Mouse (Mus musculus) layer of hippocampus, adult 2 months (tissue): ENCODE measurements around the gene Tulp1. TPM values are rescaled to one million over a fixed set of nuclear protein-coding genes. Genes with fewer than 3 reads are reported as not detected.

ENCODE experiments used
- DNase-seq, 2 experiments: peaks; one replicate each; pipeline ENCODE4 v3.0.0; 2022; ENCODE audit warnings: low spot score in 2 of 2
- H3K27ac ChIP-seq: fragments of 200-600 bp; 2 replicates; pipeline ENCODE4 v1.8.1; 2022
- H3K4me3 ChIP-seq: fragments of 200-600 bp; 2 replicates; pipeline ENCODE4 v1.8.1; 2022; ENCODE audit warnings: mild to moderate bottlenecking
- CTCF ChIP-seq: fragments of 200-600 bp; conservative IDR thresholded peaks from 2 replicates; pipeline ENCODE4 v1.8.1; 2022; ENCODE audit warnings: antibody characterized with exemption, mild to moderate bottlenecking, moderate library complexity
- total RNA-seq, 2 experiments: library from RNA; stranded (reverse); gene quantifications; 2 replicates each; pipeline ENCODE4 v1.2.3; 2021

Tulp1 gene
- total RNA-seq, 2 experiments from 2014 or later: not detected

DNA sequence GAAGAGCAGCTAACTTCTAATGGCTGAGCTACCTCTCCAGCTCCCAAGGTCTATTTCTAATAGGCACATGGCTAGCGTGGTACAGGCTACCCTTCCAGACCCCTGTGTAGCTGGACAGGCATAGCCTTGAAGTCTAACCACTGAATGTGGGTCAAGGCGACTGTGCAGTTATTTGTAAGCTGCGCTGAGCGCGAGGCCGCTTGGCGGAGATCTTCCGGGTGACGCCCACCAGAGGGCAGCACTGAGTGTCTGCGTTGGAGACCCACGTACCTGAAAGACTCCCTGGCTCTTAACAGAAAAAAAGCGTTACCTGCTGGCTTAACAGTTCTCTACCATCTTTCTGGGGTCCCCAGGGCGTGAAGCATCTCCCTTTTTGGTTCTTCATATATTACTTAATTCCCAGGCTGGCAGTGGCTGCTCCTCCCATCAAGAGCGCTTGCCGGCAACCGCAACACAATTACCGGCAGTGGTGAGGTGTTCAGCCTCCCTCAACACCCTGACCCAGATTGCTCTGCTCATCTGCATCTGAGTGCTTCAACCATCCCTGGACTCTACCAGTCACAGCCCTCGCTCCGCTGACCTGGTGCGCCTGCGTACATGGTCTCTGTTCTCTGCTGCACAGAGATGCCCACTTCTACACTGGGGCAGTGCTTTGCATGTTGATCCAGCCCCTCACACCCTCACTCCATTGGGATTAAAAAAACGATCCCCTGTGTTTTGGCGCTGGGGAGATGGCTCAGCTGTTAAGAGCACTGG lies 21.3 kb upstream of the Tulp1 start:
- no peak overlapping the region for H3K27ac ChIP-seq
- TF ChIP-seq CTCF: peak; percentile 95
- H3K4me3 ChIP-seq: peak overlapping the region; percentile 41; the same call in 1 of the 2 replicates
- peak; percentile 58 to 87 for DNase-seq

DNA sequence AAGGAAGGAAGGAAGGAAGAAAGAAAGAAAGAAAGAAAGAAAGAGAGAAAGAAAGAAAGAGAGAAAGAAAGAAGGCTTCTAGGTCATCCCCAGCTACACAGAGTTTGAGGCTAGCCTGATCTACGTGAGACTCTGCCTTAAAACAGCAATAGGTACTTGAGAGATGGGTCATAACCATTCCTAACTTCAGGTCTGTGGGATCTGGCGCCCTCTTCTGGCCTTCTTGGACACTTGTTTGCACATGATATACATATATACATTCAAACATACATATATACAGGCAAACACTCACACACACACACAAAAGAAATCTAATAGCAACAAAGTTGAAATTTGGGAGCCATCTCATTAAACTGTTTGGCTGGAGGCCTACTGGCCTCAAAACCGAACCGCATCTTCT lies 19.3 kb upstream of the Tulp1 start:
- no peak overlapping the region for H3K27ac ChIP-seq
- H3K4me3 ChIP-seq: no peak overlapping the region
- DNase-seq: no peak
- peak; percentile 69 for TF ChIP-seq CTCF

DNA sequence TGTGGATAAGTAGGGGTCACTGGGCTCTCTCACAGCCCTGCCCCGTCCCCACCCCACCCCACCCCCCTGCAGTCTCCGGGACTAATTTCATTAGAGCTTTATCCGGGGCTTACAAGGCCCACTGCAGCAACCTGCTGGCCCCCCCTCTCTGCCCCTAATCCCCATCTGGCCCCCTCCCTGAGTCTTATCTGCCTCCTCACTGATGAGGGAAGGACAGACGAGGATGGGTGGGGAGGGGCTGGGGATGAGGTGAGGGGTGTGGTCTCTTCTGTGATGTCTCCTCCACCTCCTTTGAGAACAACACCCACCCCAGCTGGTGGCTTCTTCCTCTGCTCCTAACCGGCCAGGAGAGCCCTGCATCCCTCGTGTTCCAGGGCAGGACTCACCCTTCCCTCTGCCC lies 15.2 kb upstream of the Tulp1 start:
- Histone ChIP-seq H3K4me3 (no peak overlapping the region), H3K27ac (no peak overlapping the region)
- no peak for TF ChIP-seq CTCF
- no peak for DNase-seq

DNA sequence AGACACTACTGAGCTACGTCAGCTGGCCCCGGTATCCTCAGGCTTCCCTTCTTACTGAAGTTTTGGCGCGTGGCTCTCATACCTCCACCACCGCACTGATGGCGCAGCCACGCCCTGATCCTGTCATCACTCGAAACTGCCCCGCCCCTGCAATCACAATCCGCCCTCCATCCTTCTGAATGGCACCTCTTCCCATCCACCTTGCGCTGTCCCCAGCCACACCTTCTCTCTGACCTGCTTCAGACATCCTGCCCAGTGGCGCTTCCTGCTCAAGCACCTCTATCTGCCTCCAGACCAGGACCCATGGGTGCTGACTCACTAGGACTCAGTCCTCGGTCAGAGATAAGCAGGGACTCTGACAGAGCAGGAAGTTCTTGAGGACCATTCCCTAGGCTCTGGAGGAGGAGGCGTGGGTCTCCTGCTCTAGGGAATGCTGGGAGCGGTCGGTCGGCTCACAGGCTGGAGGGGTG lies 10.6 kb upstream of the Tulp1 start:
- H3K4me3 ChIP-seq: no peak overlapping the region
- no peak for TF ChIP-seq CTCF
- no peak overlapping the region for H3K27ac ChIP-seq
- DNase-seq: no peak

DNA sequence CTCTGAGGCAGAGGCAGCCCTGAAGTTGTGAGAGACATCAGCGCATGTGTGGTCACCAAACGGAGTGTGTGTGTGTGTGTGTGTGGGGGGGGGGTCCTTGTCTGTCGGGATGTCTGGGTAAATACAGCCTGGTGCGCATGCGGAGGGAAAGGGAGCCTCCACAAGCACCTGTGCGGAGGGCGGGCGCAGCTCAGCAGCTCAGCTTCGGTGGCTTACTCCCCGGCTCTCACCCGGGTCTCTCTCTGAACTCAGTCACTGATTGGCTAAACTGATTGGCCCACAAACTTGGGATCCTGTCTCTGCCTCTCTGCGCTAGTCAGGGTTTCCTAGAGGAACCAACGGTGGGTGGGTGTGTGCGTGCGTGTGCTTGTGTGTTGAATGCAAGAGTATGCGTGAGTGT lies 9.5 kb upstream of the Tulp1 start:
- Histone ChIP-seq H3K27ac (no peak overlapping the region), H3K4me3 (no peak overlapping the region)
- no peak for DNase-seq

DNA sequence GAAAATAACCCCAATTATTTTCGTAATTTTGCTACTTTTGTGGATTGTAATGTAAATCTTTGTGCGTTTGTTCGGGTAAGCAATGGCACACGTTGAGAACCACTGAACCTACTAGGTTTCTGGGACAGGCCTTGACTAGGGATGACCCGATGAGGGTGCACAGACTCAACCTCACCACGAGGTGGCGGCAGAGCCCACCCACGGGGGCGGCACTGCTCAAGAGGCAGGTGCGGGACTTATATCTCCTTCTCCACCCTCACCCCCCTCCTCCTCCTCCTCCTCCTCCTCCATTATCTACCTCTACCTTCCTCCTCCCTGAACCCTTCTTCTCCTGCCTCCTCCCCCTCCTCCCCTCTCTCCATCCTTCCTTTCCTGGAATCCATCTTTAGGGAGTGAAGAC lies 8.8 kb upstream of the Tulp1 start:
- H3K27ac ChIP-seq: no peak overlapping the region
- H3K4me3 ChIP-seq: no peak overlapping the region
- TF ChIP-seq CTCF: peak; percentile 79
- DNase-seq: peak in 1 of 2 experiments; percentile 38

More for the DNA sequence above, 9.5 kb upstream of the Tulp1 start:
- no peak for TF ChIP-seq CTCF

DNA sequence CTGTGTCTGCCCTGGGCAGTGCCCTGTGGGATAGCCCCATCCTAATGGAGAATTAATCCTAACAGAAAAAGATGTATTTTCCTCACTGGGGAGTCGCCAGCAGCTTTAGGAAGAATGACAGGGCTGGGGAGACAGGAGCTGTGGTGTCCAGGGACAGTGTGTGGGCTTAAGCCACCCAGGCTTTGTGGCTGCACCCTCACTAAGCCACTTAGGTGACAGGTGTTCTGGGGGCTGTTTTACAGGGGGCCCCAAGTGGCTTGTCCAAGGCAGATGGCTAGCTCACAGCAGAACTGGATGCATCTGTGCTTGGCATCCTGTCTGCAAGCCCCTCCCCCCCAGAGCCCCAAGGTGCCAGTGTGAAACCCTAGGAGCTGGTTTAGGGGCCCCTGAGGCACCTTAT lies 6.9 kb upstream of the Tulp1 start:
- no peak overlapping the region for H3K4me3 ChIP-seq
- DNase-seq: no peak
- H3K27ac ChIP-seq: no peak overlapping the region
- TF ChIP-seq CTCF: no peak

DNA sequence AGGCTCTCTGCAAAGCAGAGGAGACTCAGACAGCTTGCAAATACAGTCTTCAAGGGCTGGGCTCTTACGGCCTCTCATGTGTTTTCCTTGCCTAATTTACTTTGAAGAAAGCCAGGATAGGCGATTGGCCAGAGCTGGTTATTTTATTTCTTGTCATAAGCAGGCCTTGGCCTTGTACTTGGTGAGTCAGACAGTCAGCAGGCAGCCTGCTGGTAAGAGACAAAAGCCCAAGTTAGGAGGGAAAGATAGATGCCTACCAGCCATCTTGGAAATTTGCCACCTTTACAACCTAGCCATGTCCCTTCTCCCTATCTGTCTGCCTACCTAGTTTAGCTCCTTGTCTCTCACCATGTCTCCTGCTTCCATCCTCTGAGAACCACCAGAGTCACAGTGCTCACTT lies 6.3 kb upstream of the Tulp1 start:
- H3K4me3 ChIP-seq: no peak overlapping the region

DNA sequence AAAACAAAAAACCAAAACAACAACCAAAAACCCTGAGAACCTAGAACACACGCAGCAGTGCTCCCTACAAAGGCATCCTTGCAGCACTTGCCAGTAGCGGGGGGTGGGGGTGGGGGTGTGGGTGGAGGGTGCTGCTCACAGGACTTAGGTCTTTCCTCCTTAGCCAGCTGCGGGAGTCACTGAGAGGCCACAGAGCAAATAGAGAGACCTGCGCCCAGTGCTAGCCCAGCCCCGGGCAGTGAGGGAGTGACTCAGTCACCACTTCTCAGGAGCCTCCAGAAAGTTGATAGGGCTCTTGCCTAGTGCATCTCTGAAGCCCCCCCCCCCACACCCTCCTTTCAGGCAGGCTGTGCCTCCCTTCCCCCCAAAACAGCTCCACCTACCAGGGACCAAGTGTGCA lies 4.0 kb upstream of the Tulp1 start:
- DNase-seq: no peak
- no peak overlapping the region for H3K4me3 ChIP-seq
- no peak for TF ChIP-seq CTCF
- no peak overlapping the region for H3K27ac ChIP-seq

More for the DNA sequence above, 6.3 kb upstream of the Tulp1 start:
- no peak for DNase-seq
- no peak for TF ChIP-seq CTCF
- H3K27ac ChIP-seq: no peak overlapping the region

DNA sequence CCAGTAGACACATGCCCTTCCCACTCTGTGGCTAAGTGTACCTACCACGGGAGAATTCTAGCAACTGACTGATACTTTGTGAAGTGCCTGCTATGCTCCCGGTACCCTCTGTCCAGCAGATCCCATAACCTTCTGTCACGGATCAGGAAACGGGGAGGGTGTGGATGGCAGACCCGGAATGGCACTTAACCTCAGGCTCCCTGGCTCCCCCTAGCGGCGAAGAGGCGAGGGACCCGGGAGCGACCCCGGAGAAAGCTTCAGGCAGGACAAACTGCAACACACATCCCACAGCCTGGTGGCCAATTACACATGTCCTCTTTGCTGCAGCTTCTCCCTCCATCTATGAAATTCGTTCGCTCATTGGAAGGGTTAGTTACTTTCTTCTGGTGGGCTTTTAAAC lies 3.4 kb upstream of the Tulp1 start:
- Histone ChIP-seq H3K27ac (no peak overlapping the region), H3K4me3 (no peak overlapping the region)
- DNase-seq: peak; percentile 27 to 66
- TF ChIP-seq CTCF: peak; percentile 96

DNA sequence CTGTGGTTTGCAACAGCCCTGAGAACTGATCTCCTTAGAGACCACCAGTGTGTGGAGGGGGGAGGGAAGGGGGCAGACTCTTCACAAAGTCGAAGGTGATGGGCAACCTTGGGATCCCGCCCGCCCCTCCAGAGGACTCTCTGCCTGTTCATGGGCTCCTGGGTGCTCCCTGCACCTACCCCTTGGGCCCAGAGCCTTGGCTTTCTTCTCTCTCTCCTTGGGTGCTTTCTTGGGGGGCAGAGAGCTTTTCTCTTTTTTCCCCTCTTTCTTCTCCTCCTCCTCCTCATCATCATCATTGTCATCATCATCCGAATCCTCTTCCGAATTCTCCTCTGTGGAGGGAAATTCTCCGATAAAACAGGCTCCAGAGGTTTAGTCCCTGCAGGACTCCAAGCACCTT lies 1.5 kb downstream of the Tulp1 start:
- no peak for DNase-seq
- no peak for TF ChIP-seq CTCF
- Histone ChIP-seq H3K27ac (no peak overlapping the region), H3K4me3 (no peak overlapping the region)

DNA sequence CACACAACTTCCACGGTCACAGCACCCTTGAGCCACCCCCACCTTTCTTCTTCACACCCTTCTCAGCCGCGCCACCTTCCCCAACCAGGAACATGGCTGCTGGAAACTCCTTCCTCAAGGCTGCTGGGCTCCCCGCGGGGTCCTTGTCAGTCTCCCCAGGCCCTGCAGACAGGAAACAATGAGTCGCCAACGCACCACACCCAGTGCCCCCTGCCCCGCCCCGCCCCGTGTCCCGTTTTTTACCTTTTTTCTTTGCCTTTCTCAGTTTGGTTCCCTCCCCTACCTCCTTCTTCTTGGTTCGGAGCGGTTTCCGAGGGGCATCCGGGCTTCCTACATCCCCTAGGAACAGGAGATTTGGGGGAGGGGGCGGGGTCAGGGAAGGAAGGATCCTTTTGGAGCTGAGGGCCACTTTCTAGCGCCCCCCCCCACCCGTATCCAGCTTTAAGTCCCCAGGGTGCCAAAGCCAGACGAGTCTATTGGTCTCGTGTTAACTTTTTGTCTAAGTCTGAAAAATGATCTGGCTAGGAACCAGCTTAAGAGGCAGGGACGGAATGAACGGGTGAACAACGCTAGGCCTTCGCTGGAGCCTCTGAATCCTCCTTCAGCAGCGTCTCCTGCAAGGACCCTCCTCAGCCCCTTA lies 2.2 kb downstream of the Tulp1 start:
- no peak for DNase-seq
- no peak overlapping the region for H3K4me3 ChIP-seq
- TF ChIP-seq CTCF: no peak

DNA sequence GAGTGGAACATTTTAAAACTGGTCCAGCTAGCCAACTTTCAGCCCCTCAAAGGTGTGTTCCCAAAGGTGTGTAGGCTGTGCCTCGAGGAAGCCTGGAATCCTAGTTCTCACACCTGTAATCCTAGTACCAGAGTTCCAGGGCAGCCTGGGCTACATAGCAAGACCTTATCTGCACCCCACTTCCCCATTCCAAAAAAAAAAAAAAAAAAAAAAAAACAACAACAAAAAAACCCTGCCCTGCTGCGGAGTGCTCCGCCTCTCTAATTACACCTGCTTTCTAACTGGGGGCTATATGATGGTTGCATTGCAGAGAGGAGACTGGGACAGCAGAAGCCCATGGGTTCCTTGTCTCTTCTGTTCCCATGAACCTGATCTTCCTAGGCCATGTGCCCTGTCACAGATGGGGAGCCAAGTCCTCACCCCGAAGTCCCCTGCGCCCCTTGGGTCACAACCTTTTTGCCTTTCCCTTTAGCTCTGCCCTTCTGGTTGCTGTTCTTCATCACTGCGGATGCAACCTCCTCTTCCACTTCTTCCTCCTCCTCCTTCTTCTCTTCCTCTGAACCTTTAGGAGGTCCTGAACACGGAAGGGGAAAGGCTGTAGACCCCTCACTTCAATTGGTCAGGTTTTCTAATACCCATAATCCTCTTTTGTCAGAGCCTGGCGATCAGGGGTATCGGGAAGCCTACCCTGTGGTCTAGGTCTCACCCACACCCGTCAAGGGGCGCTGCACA lies 2.9 kb downstream of the Tulp1 start:
- no peak for DNase-seq
- H3K27ac ChIP-seq: no peak overlapping the region
- H3K4me3 ChIP-seq: no peak overlapping the region
- no peak for TF ChIP-seq CTCF

More for the DNA sequence above, 2.2 kb downstream of the Tulp1 start:
- H3K27ac ChIP-seq: no peak overlapping the region
